Mouse (Mus musculus) limb, embryonic 14.5 days (tissue): ENCODE measurements around the gene 3110082I17Rik. TPM values are rescaled to one million over a fixed set of nuclear protein-coding genes. Genes with fewer than 3 reads are reported as not detected.

Experiments used
- ATAC-seq: fragments of 200-750 bp; cut with Nextera tagmentation; 2 replicates; pipeline ENCODE4 v1.8.0; 2017; ENCODE audit warnings: low read depth, moderate number of reproducible peaks, moderate TSS enrichment; ENCODE audit not compliant: low FRiP score
- DNase-seq: peaks from one replicate; pipeline ENCODE4 v3.0.0-alpha.2; 2015; ENCODE audit warnings: low spot score
- H3K27ac ChIP-seq: fragments of 300-500 bp; sonication (generic); replicated peaks from 2 replicates; pipeline ENCODE4 v1.5.1; 2014; ENCODE audit warnings: low read depth, mild to moderate bottlenecking, low read length, moderate library complexity, mixed read lengths
- H3K27me3 ChIP-seq: fragments of 300-500 bp; sonication (generic); 2 replicates; pipeline ENCODE4 v1.6.1; 2014; ENCODE audit warnings: low read length, mixed read lengths; ENCODE audit not compliant: control insufficient read depth, insufficient read depth
- H3K36me3 ChIP-seq: fragments of 300-500 bp; sonication (generic); 2 replicates; pipeline ENCODE4 v1.6.1; 2014; ENCODE audit warnings: mild to moderate bottlenecking, low read length, moderate library complexity, mixed read lengths; ENCODE audit not compliant: control insufficient read depth, insufficient read depth
- H3K4me1 ChIP-seq: fragments of 300-500 bp; sonication (generic); 2 replicates; pipeline ENCODE4 v1.6.1; 2014; ENCODE audit warnings: antibody characterized with exemption, low read length, mixed read lengths; ENCODE audit not compliant: control insufficient read depth, insufficient read depth
- H3K4me2 ChIP-seq: fragments of 300-500 bp; sonication (generic); replicated peaks from 2 replicates; pipeline ENCODE4 v1.6.1; 2014; ENCODE audit warnings: low read depth, mild to moderate bottlenecking, low read length, moderate library complexity; ENCODE audit not compliant: severe bottlenecking
- H3K4me3 ChIP-seq: fragments of 300-500 bp; sonication (generic); replicated peaks from 2 replicates; pipeline ENCODE4 v1.5.1; 2014; ENCODE audit warnings: low read length
- H3K9ac ChIP-seq: fragments of 300-500 bp; sonication (generic); 2 replicates; pipeline ENCODE4 v1.6.1; 2014; ENCODE audit warnings: mild to moderate bottlenecking, low read depth, low read length, moderate library complexity; ENCODE audit not compliant: severe bottlenecking
- H3K9me3 ChIP-seq: fragments of 300-500 bp; sonication (generic); 2 replicates; pipeline ENCODE4 v1.6.1; 2016; ENCODE audit warnings: low read length; ENCODE audit not compliant: control insufficient read depth
- POLR2A ChIP-seq: fragments of 200-500 bp; IDR thresholded peaks from 2 replicates; pipeline ENCODE4 v1.8.0; 2012; ENCODE audit warnings: inconsistent platforms, mild to moderate bottlenecking, moderate library complexity, borderline replicate concordance; ENCODE audit not compliant: insufficient read depth, insufficient read length; ENCODE audit errors: extremely low read depth
- WGBS: fragments of 180-500 bp; shearing (Covaris S2); extraction: QIAGEN DNeasy Blood & Tissue Kit; methylation state at CpG from one replicate; pipeline ENCODE4 v1.1.7; 2014; 5-methylcytosine and 5-hydroxymethylcytosine counted together
- polyA plus RNA-seq, 2 experiments: library from polyadenylated mRNA; depleted of rRNA in 1 of 2; stranded (reverse) in 1 of 2; unstranded in 1 of 2; fragments of >200 nt; fragmentation: Nextera tagmentation in 1 of 2; extraction: Ambion mirVana in 1 of 2; gene quantifications; 2 replicates each; pipeline versions ENCODE4 v1.2.1 to v1.2.3; 2012 to 2014

The 3110082I17Rik gene
- polyA plus RNA-seq, 2 experiments = 23.2 to 27.9 TPM

GRCm38 (mm10) chr5:139416942-139417341 lies 43.4 kb downstream of the 3110082I17Rik start:
- 96% methylated on average over 4 of the region's 4 CpGs for WGBS
- Histone ChIP-seq H3K4me1 (peaks cover 11% of the 10 kb centered on the region; the same call in 1 of the 2 replicates), H3K9ac (no peak overlapping the region), H3K36me3 (0 out of 2 replicates have a peak, but pooled peaks cover 7% of the 10 kb centered on the region), H3K4me2 (no peak overlapping the region), H3K27me3 (no peaks in the 10 kb centered on the region), H3K9me3 (no peaks in the 10 kb centered on the region), H3K27ac (no peak overlapping the region), H3K4me3 (no peak overlapping the region)
- no peak for TF ChIP-seq POLR2A
- DNase-seq (no peak), ATAC-seq (no peak)

- ATAC-seq = no peak
- peaks cover 9% of the 10 kb centered on the region; the same call in 1 of the 2 replicates for H3K4me1 ChIP-seq
- no peak for TF ChIP-seq POLR2A
- no peak for DNase-seq
- no peak overlapping the region for H3K4me2 ChIP-seq
- H3K9me3 ChIP-seq = no peaks in the 10 kb centered on the region
- no peak overlapping the region for H3K4me3 ChIP-seq
- no peak overlapping the region for H3K27ac ChIP-seq
- 0 out of 2 replicates have a peak, but pooled peaks cover 7% of the 10 kb centered on the region for H3K36me3 ChIP-seq
- no peak overlapping the region for H3K9ac ChIP-seq
- no peaks in the 10 kb centered on the region for H3K27me3 ChIP-seq
- WGBS = 87% methylated on average over 5 of the region's 5 CpGs
These were observed 45.3 kb downstream of the 3110082I17Rik start for GRCm38 (mm10) chr5:139415001-139415400.

- H3K27me3 ChIP-seq = no peaks in the 10 kb centered on the region
- H3K36me3 ChIP-seq = 0 out of 2 replicates have a peak, but pooled peaks cover 7% of the 10 kb centered on the region
- no peak overlapping the region for H3K27ac ChIP-seq
- H3K9me3 ChIP-seq = no peaks in the 10 kb centered on the region
- no peak for DNase-seq
- no peak for ATAC-seq
- 37% methylated on average over 4 of the region's 4 CpGs for WGBS
- H3K4me2 ChIP-seq = no peak overlapping the region
- TF ChIP-seq POLR2A = no peak
- H3K4me3 ChIP-seq = no peak overlapping the region
- H3K9ac ChIP-seq = no peak overlapping the region
- H3K4me1 ChIP-seq = 0 out of 2 replicates have a peak, but pooled peaks cover 9% of the 10 kb centered on the region
These were observed 46.8 kb downstream of the 3110082I17Rik start for GRCm38 (mm10) chr5:139413545-139413944.

GRCm38 (mm10) chr5:139411665-139412314 lies 48.5 kb downstream of the 3110082I17Rik start:
- H3K4me1 ChIP-seq = peaks cover 22% of the 10 kb centered on the region
- no peaks in the 10 kb centered on the region for H3K9me3 ChIP-seq
- DNase-seq = no peak
- H3K36me3 ChIP-seq = 0 out of 2 replicates have a peak, but pooled peaks cover 7% of the 10 kb centered on the region
- H3K4me3 ChIP-seq = no peak overlapping the region
- WGBS = 78% methylated on average over 15 of the region's 15 CpGs
- no peak overlapping the region for H3K9ac ChIP-seq
- no peak for ATAC-seq
- H3K27me3 ChIP-seq = no peaks in the 10 kb centered on the region
- TF ChIP-seq POLR2A = no peak
- H3K27ac ChIP-seq = no peak overlapping the region
- H3K4me2 ChIP-seq = no peak overlapping the region

- Histone ChIP-seq H3K27me3 (no peaks in the 10 kb centered on the region), H3K4me2 (no peak overlapping the region), H3K36me3 (0 out of 2 replicates have a peak, but pooled peaks cover 7% of the 10 kb centered on the region), H3K9me3 (no peaks in the 10 kb centered on the region), H3K27ac (no peak overlapping the region), H3K4me1 (peaks cover 22% of the 10 kb centered on the region), H3K4me3 (no peak overlapping the region), H3K9ac (no peak overlapping the region)
- TF ChIP-seq POLR2A = no peak
- no peak for DNase-seq
- no peak for ATAC-seq
- WGBS = 93% methylated on average over 6 of the region's 6 CpGs
These were observed 49.2 kb downstream of the 3110082I17Rik start for GRCm38 (mm10) chr5:139411117-139411516.
